Mouse (Mus musculus) liver (tissue): ENCODE measurements around the gene Rora.

Experiments
- DNase-seq: peaks from one replicate; pipeline ENCODE4 v3.0.0-alpha.2; 2020; ENCODE audit warnings: mixed read lengths

Gene Rora

DNA sequence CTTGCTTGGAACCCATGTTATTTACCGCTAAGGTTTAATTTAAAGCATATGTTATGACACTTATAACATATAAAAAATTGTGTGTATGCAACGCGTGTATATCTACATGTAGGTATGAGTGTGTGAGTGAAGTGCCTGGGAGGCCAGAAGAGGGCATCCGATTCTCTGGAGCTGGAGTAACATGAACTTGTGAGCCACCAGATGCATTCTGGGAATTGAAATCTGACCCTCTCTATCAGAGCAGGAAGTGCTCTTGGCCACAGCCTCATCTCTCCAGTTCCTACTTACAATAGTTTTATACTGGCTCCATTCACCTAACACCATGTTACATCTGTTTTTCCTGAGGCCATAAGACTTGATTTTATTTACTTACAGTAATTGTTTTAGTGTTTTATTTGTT is 238.8 kb downstream of the Rora start:
- no peak for DNase-seq

DNA sequence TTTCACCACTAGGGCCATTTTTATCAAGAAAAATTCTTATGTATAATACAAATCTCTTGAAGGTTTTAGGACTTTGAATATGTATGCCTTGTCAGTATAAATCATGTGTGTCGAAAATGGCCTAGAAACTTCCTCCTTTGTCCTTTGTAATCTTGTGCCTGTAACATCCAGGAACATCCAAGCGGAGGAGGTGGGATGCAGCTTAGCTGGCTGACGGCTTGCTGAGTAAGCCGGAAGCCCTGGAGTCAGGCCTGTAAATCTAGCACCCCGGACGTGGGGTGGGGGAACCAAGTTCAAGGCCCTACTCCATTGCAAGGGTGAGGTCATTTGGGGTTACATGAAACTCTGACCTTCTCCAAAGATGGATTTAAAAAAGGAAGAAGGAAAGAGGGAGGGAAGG is 239.3 kb downstream of the Rora start:
- no peak for DNase-seq

DNA sequence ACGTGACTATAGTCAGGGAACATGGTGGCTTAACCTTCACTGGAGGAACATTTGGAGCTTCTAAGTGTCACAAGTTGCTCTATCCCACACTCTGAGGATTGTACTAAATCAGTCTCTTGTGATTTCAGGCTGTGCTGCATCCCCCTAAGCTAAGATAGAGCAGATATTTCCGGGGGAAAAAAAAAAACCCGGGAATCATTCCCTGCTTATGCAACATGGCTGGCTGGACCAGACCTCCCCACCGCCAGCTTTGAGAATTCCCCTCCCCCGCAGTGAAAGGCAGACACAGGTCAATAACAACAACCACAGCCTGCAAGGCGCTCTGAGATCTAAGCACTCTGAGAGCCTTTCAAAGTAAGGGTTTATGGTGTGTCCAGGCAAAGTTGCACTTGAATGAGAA is 244.7 kb downstream of the Rora start:
- DNase-seq = no peak

DNA sequence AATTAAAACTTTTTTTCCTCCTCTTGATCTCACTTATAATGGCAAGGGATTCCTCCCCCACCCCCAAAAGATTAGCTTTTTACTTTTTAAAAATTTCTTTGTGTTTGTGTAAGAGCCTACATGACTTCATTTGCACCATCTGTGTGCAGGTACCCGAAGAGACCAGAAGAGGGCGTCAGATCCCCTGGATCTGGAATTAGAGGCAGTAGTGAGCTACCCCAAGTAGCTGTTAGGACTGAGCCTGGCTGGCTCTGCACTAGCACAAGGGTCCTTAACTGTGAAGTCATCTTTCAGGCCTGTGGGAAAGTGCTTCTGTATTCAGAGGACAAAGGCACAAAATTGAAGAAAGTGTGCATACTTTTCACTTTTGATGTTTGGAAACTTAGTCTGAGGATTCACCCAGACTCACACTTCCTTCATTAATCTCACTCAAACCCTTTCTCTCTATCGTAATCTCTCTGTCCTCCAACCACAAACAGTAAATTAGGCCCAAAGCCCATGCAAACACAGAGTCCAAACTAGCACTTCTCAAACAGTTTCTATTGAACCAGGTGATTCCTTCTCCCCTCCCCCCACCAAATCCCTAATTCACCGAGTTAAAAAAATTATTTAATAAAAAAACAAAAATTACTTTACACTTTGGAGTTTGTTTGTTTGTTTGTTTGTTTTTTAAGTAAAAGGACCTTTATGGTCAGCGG is 246.1 kb downstream of the Rora start:
- no peak for DNase-seq

DNA sequence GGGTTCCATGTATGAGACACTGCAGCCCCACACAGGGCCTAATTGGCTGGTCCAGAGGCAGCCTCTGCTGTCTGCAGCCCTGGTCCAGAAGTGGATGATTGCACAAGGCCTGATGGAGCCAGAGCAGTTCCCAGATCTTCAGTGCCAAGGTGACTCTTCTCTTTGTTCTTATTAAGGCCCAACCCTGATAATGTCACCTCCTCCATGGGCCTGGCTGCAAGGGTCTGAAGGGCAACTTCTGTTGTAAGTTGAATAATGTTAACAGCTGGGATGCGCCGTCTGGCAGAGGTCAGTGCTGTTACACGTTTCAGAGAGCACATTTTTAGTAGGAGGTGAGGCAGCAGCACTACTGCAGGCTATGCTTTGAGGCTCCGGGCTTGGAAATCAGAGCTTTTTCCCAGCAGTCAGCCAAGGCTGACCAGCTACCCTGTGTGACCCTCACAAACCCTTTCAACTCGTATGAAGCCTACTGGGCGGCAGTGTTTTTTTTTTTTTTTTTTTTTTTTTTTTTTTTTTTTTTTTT is 252.8 kb downstream of the Rora start:
- DNase-seq = no peak

DNA sequence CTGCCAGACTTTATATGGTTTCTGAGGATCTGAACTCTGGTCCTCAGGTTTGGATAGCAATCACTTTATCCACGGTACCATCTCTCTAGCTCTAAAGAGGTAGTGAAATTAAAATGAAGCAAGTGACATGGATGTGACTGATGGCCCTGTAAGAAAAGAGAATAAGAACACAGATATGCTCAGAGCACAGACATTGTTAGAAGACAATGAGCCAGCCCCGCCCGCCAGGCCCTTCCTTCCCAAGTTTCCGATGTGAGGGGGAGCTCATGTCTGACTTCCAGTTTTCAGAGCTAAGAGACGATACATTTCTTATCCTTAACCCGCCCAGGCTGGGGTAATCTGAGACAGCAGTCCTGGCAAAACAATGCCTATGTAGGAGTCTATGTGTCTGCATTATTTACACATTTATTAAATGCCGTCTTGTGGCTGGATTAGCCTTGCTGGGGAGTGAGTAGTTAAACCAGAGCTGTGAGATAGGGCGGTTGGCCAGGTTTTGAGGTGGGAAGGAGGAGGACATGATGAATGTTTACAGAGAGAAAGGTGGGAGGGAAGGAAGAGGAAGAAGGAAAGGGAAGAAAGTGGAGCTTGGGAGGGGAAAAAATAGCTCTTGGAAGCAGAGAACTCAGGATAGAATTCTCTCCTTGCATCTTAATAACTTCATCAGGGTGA is 259.0 kb downstream of the Rora start:
- DNase-seq = no peak

DNA sequence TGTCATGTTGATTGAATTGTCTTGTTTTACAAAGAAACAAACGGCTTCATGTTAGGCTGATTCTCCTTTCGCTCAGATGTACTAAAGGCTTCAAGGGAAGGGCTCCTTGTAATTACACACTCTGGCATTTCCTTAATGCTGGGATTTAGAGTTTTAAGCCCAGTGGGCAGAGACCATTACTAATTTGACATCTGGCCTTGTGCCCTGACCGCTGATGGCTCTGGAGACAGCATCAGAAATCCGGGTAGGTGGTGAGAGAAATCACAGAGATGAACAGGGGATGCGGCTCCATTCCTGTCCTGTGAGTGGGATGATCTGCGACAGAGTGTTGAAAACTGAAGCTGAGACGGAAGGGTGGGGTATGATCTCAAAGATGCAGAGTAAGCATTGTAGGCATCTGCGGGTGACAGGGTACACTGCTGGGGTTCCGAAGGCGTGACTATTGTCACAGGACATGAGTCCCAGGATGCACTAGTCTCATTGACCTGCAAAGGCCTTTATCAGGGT is 259.7 kb downstream of the Rora start:
- DNase-seq = no peak

DNA sequence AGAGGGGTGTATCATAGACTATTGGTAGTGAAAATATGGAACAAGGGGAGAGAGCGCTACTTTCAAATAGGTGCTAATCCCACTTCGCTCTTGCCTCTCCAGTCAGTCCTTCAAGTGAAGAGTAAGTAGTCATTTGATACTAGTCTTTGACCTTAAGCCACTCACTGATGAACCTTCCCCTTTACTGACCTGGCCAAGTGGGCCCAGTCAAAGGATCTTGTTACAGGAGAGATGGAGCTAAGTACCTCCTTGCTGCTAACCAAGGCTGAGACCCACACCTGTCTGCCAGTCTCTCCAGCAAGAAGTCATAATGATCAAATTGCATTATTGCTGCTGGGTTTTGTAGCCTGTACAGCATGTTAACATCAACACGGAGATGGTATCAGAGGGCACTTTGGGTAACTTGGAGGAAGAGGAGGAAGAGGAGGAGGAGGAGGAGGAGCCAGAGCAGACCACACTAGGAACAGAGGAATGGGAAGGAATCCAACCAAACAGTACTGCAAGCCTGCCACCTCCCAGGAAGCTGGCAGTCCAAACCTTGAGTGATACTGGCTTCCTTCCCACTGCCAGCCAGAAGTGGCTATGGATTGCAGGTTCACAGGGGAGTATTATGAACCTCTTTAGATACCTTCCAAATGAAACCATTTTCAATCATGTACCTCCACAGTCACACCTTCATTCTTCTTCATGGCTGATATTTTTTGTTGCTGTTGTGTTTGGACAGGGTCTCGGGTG is 261.1 kb downstream of the Rora start:
- DNase-seq = no peak

DNA sequence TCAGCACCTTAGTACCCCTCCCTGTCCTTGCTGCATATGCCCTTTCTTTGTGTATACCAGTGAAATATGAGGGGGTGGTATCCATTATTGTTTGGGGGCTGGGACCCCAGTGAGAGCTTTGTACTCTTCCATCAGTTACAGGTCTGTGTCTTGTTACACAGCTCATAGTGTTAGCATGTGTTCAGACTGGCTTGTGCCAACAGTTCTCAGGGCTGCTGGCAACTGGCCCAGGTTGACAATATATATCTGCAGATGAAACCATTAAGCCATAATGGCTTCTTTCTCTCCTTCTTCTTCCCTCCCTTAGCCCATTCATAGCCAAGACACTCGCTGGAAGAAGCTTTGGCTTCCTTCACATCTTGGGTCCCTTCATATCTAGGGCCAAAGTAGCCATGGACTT is 263.2 kb downstream of the Rora start:
- DNase-seq = no peak

DNA sequence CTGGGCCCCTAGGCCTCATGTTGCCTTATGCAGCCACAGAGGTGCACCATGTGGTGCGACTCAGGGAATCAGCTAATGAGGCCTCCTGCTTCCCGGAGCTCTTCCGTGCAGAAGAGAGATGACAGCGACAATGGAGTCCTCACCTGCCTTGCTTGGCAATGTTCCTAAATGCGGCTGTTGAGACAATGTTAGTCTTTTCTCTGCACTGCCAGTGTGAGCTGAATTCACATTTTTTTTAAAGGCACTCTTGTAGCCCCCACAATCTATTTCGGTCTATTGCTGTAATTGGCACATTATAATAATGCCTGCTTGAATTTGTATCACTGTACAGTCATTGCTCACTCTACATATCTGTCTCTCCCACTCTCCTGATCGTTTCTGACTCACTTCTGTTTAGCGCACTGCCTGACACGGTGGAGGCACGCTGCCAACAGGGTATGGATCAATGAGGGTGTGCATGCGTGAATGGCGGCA is 269.6 kb downstream of the Rora start:
- DNase-seq = no peak

DNA sequence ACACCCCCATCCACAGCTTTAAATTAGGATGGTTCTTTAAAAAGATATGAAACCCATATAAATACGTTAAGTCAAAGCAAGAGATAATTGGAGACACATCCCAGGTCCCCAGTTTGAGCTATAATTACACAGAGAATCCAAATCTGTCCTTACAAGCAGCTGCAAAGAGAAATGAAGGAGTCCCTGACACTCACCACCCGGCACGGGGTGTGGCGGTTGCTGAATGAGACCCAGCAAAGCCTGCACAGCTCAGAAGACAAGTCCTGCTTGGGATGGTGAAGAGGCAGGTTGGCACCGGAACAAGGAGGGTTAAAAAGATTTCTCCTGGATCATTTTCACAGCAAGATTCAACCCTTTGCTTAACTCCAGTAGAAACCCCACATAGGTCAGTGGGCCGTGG is 272.8 kb downstream of the Rora start:
- no peak for DNase-seq

DNA sequence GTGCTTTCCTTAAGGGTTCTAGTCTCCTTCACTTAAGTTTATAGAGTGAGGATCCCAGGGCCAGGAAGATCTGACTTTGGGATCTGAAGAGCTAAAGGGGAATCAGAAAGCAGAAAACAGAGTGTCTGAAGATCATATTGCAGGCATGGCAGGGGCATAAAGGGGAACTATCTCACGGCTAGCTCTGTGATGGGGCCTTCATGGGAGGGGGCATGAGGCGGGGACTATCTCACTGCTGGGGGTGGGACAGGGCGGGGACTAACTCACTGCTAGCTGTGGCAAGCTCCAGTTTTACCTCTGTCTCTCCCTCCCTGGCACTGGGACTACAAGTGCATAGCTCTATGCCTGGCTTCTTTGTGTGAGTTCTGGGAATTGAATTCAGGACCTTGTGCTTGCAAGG is 279.6 kb downstream of the Rora start:
- no peak for DNase-seq

DNA sequence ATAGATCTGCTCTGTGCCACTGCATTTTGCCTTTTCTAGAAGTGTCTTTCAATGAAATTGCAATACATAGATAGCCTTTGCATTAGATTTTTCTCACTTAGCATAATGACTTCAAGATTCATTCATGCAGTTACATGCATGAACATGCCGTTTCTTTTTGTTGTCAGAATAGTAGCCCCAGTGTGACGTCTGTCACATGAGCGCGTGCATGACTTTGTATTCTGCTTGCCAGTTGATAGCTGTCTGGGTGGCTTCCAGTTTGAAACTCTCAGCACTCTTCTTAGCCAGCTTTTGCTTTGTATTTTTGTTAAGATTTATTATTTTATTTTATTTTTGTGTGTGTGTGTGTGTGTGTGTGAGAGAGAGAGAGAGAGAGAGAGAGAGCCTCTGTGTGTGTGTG is 280.7 kb downstream of the Rora start:
- no peak for DNase-seq

DNA sequence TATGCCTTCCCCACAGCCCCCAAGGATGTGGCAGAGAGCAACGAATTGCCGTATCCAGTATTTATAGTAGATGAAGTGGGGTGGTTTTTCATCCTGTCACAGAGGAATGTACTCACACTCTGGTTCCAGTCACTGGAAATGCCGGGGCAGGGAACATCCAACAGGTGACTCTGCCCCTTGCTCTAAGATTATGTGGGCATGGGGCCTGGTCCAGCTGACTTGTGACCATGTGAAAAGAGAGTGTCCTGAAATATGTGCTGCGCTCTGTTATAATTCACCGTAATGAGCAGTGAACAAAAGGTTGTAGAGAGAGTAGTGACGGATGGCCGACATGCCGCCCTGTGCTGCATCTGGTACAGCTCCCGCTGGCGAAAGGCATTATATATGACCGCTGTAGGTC is 282.0 kb downstream of the Rora start:
- DNase-seq = no peak

DNA sequence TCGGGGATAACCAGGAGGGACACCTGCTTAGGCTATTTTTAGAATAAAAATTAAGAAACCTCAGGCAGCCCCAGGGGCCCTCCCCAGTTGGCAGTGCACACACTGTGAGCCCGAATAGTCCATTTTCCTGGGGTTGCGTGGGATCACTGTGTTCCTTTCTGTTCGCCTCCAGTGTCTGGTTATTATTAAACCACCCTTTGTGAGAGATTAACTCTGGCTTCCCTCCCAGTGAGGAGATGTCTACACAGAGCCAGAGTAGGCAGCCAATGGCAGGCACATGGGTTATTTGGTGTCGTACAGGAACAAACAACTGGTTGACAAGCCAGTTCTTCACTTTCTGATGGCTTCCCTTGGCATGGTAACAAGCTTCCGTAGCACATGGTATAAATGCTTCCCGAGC is 287.5 kb downstream of the Rora start:
- no peak for DNase-seq

DNA sequence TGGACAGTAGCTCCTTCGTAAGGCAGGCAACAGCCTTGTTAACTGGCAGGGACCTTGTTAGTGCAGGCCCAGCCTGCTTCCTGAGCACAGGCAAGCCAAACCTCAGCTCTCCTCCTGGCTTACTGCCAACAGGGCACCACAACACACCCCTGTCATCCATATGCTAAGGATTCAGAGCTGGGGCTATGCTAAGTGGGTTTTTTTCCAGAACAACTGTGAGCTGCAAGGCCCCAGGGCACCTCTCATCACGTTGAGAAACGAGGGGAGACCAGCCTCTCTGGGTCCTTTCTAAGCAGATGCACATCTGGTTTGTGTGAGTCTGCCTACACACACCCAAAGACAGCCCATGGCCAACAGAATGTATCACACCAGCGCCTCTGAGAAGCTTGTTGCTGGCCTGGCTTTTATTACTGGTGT is 289.0 kb downstream of the Rora start:
- DNase-seq = peak; percentile 16

DNA sequence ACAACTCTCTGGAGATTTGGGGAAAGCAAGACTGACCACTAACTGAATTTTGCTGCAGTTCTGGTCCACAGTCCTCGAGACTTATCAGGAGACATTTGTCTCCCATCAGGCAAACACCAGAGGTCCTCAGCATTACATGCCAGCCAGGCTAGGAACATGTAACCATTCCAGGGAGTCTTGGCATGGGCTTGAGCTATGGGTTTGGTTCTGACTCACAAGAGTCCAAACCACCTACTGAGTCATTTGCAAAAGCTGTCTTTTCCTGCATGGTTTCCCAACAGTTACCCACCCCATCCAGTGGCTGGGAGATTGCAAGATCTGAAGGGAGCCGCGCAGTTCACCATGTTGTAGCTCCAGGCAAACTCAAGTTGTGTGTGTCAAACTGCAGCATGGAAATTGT is 290.4 kb downstream of the Rora start:
- DNase-seq = no peak

DNA sequence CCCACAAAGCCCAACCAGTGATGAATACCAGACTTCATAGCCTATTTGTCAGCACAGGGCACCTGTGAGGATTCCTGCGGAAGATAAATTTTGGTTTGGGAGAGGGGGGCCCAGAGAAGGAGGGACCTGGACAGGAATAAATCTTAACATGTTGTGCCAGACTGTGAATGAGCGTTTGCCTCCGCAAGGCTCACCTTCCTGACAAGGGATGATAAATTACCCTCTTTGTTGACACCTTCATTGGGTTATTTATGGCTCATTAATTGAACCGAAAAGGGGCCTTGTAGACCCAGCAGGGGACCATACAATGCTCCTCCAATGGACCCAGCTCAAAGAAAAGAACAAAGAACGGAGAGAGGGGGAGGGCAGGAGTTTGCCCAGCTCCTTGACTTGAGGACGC is 294.1 kb downstream of the Rora start:
- no peak for DNase-seq

DNA sequence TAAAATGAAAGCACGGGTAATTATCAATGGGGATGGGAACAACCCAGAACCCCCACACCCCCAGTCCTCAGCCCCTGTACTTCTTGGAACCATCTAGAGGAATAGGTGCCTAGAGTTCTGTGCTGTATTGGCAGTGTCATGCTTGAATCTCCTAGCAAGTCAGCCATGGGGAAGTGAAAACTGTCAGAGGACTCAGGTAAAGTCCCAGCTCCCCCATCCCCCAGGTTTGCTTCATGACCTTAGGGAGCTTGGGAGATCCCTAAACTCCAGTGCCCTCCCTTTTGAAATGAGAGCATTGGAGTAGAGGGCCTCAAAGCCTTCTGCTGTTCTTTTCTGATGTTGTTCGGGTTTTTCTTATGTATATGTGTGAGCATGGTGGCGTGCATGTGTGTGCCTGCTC is 294.6 kb downstream of the Rora start:
- DNase-seq = no peak

DNA sequence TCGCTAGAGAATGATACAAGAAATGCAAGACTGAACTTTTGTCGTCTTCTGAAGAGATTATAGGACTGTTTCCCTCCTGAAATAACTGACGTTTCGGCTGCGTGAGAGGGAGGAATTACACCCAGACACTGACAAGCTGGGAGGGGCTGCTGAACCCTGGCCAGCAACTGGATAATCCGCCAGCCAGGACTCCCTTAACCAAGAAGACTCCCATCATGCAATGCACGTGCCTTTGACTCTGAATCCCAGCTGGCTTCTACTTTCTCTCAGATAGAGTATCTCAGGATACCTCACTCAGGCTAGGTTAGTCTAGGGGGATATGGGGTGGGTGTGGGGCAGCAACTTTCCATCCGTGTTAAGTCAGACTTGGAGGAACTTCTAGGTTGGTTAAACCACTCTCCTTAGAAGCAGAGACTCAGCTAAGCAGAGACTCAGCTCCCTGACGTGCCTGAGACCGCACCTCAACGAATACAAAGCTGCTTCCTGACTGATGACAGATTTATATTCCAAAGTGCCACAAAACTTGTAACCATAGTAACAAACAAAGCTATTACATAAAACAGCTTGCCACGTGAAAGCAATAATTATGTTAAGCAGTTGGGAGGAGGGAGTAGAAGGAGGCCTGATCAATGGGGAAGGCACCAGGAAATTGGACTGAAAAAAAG is 302.8 kb downstream of the Rora start:
- DNase-seq = no peak

DNA sequence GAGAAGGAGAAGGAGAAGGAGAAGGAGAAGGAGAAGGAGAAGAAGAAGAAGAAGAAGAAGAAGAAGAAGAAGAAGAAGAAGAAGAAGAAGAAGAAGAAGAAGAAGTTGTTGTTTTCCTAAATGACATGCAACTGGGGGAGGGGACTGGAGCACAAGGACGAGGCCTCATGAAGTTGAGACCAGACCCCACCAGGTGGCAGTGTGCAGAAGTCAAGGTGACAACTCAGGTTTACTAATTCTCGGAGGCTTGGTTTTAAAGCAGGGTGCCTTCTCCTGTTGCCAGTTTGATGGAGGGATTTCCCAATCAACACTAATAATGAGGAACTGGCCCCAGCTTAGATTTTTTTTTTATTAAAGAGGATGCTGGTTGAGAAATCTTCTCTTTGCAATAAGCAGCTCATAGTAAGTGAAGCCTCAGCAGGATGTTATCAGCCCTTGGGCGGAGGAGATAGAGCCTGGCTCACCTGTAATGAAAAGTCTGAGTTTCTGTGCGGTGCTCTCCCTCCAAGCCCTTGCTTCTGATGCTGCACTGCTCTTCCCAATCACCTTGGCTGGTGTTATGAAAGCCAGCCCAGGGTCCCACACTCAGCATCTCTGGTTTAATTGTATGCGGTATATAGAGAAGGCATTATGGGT is 303.5 kb downstream of the Rora start:
- peak; percentile 53 for DNase-seq

DNA sequence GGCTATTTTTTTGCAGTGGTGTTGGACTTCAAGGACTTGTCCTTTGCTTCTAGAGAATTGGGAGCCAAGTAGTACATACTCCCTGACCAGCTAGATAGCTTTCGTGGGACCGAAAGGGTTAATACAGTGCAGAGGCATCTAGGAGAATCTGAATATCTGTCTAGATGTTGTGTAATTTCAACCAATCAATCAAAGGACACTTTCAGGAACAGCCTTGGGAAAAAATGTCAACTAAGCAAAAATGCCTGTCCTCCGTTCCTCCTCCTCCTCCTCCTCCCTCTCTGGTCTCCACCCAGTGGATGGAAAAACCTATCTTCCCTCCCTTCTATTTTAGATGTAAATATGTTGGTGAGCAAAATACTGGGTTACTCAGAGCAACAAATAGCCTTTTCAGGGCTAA is 304.2 kb downstream of the Rora start:
- DNase-seq = no peak

DNA sequence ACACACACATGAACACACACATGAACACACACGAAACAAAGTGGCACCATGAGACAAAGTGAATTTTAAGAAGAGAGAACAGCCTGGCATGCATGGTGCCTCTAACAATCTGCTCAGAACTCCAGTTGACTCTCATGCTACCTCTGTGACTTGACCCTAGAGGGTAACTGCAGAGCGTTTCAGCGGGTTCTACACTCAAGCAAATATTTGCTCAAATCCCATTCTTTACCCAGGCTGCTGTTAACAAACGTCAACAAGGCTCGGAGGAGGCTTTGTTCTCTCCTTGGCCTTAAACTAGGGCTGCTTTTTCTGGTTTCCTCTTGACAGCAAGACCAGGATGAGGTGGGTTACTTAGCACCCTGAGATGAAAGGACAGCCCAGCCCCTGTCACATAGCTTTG is 305.3 kb downstream of the Rora start:
- no peak for DNase-seq
